Mouse (Mus musculus) lung, postnatal 14 days (tissue): ENCODE data around the gene Zhx3.

Experiments
- DNase-seq: peaks from one replicate; pipeline ENCODE4 v3.0.0; 2021

Gene Zhx3

GRCm38 (mm10) chr2:160872890-160873382, at the start of gene Zhx3:
Gene Zhx3 (minus strand): TSS chr2:160872998.
- peak; percentile 95 for DNase-seq

- no peak for DNase-seq
Measured at GRCm38 (mm10) chr2:160921285-160921684, 48.5 kb upstream of the Zhx3 start.

- no peak for DNase-seq
Measured at GRCm38 (mm10) chr2:160918930-160919215, 46.1 kb upstream of the Zhx3 start.

GRCm38 (mm10) chr2:160918154-160918929, 45.5 kb upstream of the Zhx3 start:
- DNase-seq = no peak

GRCm38 (mm10) chr2:160917313-160917712, 44.5 kb upstream of the Zhx3 start:
- no peak for DNase-seq

GRCm38 (mm10) chr2:160916714-160917113, 43.9 kb upstream of the Zhx3 start:
- no peak for DNase-seq

GRCm38 (mm10) chr2:160915821-160916610, 43.2 kb upstream of the Zhx3 start:
- DNase-seq = no peak

- DNase-seq = no peak
Measured at GRCm38 (mm10) chr2:160914656-160915055, 41.9 kb upstream of the Zhx3 start.

- DNase-seq = no peak
Measured at GRCm38 (mm10) chr2:160912231-160912671, 39.5 kb upstream of the Zhx3 start, which contains the start of gene Emilin3. Gene Emilin3 (minus strand): TSS chr2:160912328.

GRCm38 (mm10) chr2:160911558-160912201, 38.9 kb upstream of the Zhx3 start:
- no peak for DNase-seq

GRCm38 (mm10) chr2:160910633-160911032, 37.8 kb upstream of the Zhx3 start:
- no peak for DNase-seq

- DNase-seq = peak; percentile 15
Measured at GRCm38 (mm10) chr2:160908607-160909006, 35.8 kb upstream of the Zhx3 start.

- no peak for DNase-seq
Measured at GRCm38 (mm10) chr2:160906101-160906500, 33.3 kb upstream of the Zhx3 start.

GRCm38 (mm10) chr2:160905301-160905700, 32.5 kb upstream of the Zhx3 start:
- no peak for DNase-seq

GRCm38 (mm10) chr2:160901656-160902412, 29.0 kb upstream of the Zhx3 start:
- DNase-seq = no peak

GRCm38 (mm10) chr2:160891697-160892096, 18.9 kb upstream of the Zhx3 start:
- no peak for DNase-seq

GRCm38 (mm10) chr2:160891045-160891444, 18.2 kb upstream of the Zhx3 start:
- DNase-seq = no peak

GRCm38 (mm10) chr2:160887859-160888258, 15.1 kb upstream of the Zhx3 start:
- peak; percentile 63 for DNase-seq

- DNase-seq = peak; percentile 90
Measured at GRCm38 (mm10) chr2:160887284-160887683, 14.5 kb upstream of the Zhx3 start.

- DNase-seq = no peak
Measured at GRCm38 (mm10) chr2:160886221-160886620, 13.4 kb upstream of the Zhx3 start.

GRCm38 (mm10) chr2:160884830-160885229, 12.0 kb upstream of the Zhx3 start:
- peak; percentile 71 for DNase-seq

GRCm38 (mm10) chr2:160883912-160884311, 11.1 kb upstream of the Zhx3 start:
- peak; percentile 66 for DNase-seq

- no peak for DNase-seq
Measured at GRCm38 (mm10) chr2:160882436-160882835, 9.6 kb upstream of the Zhx3 start.
